Mouse (Mus musculus) liver, embryonic 16.5 days (tissue): ENCODE data around the gene Kcnq1. TPM values are rescaled to one million over a fixed set of nuclear protein-coding genes. Genes with fewer than 3 reads are reported as not detected.

Experiments
- ATAC-seq: fragments of 200-750 bp; cut with Nextera tagmentation; 2 replicates; pipeline ENCODE4 v1.8.0; 2017; ENCODE audit warnings: low read depth, mild to moderate bottlenecking, moderate number of reproducible peaks, moderate library complexity
- H3K27ac ChIP-seq: fragments of 300-500 bp; sonication (generic); 2 replicates; pipeline ENCODE4 v1.5.1; 2014; ENCODE audit warnings: mild to moderate bottlenecking, low read length
- H3K27me3 ChIP-seq: fragments of 300-500 bp; sonication (generic); 2 replicates; pipeline ENCODE4 v1.6.1; 2014; ENCODE audit warnings: low read depth, low read length, mixed read lengths; ENCODE audit not compliant: control insufficient read depth, insufficient read depth
- H3K36me3 ChIP-seq: fragments of 300-500 bp; sonication (generic); 2 replicates; pipeline ENCODE4 v1.6.1; 2014; ENCODE audit warnings: mild to moderate bottlenecking; ENCODE audit not compliant: control insufficient read depth, insufficient read depth
- H3K4me1 ChIP-seq: fragments of 300-500 bp; sonication (generic); 2 replicates; pipeline ENCODE4 v1.6.1; 2014; ENCODE audit warnings: low read depth, low read length, mixed read lengths; ENCODE audit not compliant: control insufficient read depth
- H3K4me2 ChIP-seq: fragments of 300-500 bp; sonication (generic); 2 replicates; pipeline ENCODE4 v1.6.1; 2014; ENCODE audit warnings: low read depth, low read length, mixed read lengths
- H3K4me3 ChIP-seq: fragments of 300-500 bp; sonication (generic); 2 replicates; pipeline ENCODE4 v1.5.1; 2014; ENCODE audit warnings: low read depth, mild to moderate bottlenecking, low read length
- H3K9ac ChIP-seq: fragments of 300-500 bp; sonication (generic); 2 replicates; pipeline ENCODE4 v1.6.1; 2014; ENCODE audit warnings: low read depth, low read length
- H3K9me3 ChIP-seq: fragments of 300-500 bp; sonication (generic); replicated peaks from 2 replicates; pipeline ENCODE4 v1.6.1; 2016; ENCODE audit warnings: low read length; ENCODE audit not compliant: control insufficient read depth
- WGBS: fragments of 180-500 bp; shearing (Covaris S2); extraction: QIAGEN DNeasy Blood & Tissue Kit; methylation state at CpG from one replicate; pipeline ENCODE4 v1.1.7; 2014; ENCODE audit not compliant: insufficient replicate concordance; 5-methylcytosine and 5-hydroxymethylcytosine counted together
- polyA plus RNA-seq: library from polyadenylated mRNA; unstranded; fragments of >200 nt; fragmentation: Nextera tagmentation; extraction: Ambion mirVana; gene quantifications from 2 replicates; pipeline ENCODE4 v1.2.1, GENCODE M21; 2015

The Kcnq1 gene
- polyA plus RNA-seq, 1 experiment from 2014 or later: 0.65 TPM

DNA sequence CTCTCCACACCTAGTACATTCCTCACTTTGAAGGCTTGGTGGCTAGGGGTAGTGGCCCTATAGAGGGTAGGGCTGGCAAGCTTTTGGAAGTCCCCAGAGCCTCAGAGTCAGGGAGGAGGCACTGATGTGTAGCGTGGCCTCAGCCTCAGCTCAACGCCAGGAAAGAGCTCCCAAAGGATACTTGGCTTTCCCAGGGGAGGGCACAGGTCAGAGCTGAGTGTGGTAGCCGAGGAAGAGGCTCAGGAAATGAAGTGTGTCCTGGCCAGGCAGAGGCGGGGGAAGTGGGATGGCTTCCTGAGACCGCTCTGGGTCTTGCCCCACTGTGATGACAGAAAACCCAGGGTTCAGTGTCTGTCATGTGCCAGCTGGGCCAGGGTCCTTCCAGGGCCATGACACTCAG, 30.4 kb downstream of the Kcnq1 start:
- no peak overlapping the region for H3K27ac ChIP-seq
- no peaks in the 10 kb centered on the region for H3K27me3 ChIP-seq
- 34% methylated on average over 5 of the region's 5 CpGs for WGBS
- no peak overlapping the region for H3K4me3 ChIP-seq
- H3K4me1 ChIP-seq: no peaks in the 10 kb centered on the region
- no peaks in the 10 kb centered on the region for H3K9me3 ChIP-seq
- peak; percentile 39; the same call in 1 of the 2 replicates for ATAC-seq
- no peak overlapping the region for H3K9ac ChIP-seq
- no peak overlapping the region for H3K4me2 ChIP-seq
- no peaks in the 10 kb centered on the region for H3K36me3 ChIP-seq

DNA sequence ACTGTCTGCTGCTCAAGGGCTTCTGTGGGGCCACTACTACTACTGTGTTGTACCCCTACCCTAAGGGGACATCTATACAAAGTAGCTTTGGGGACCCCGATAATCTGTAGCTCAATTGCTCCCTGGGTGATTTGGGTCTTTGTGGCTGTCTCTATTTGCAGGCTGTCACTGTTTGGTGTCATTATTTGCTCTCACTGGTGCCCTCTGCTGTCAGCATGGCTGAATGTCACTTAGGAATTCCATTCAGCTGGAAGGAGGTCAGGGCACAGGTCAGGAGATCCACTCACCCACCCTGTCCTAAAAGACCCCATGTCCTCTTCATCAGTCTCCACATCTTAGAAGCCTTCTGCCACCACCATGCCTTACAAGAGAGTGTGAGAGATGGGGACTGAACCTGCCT, 32.6 kb downstream of the Kcnq1 start:
- Histone ChIP-seq H3K4me2 (no peak overlapping the region), H3K36me3 (no peaks in the 10 kb centered on the region), H3K4me1 (no peaks in the 10 kb centered on the region), H3K27me3 (no peaks in the 10 kb centered on the region), H3K4me3 (no peak overlapping the region), H3K9ac (no peak overlapping the region), H3K9me3 (no peaks in the 10 kb centered on the region), H3K27ac (no peak overlapping the region)
- no peak for ATAC-seq
- 21% methylated on average over 1 of the region's 1 CpGs for WGBS

DNA sequence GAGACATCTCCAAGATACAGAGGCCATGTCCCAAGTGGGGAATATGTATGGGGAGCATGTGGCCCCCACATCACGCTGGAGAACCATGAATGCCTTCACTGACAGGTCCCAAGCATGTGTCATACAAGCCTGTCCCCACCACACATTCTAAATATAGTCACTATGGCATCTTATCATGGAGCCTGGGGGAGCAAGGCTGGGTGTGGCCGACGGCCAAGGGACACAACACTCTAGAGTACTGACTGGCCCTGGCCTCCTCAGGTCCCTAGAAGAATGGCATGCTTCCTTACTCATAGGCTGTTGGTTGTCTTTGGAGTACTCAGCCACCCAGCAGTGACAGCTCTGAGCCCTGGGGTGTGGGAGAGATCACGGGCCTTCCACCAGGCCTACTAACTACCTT, 33.8 kb downstream of the Kcnq1 start:
- H3K27me3 ChIP-seq: no peaks in the 10 kb centered on the region
- no peak overlapping the region for H3K27ac ChIP-seq
- H3K4me3 ChIP-seq: no peak overlapping the region
- no peaks in the 10 kb centered on the region for H3K4me1 ChIP-seq
- H3K9me3 ChIP-seq: no peaks in the 10 kb centered on the region
- H3K36me3 ChIP-seq: no peaks in the 10 kb centered on the region
- no peak overlapping the region for H3K9ac ChIP-seq
- no peak for ATAC-seq
- H3K4me2 ChIP-seq: no peak overlapping the region
- WGBS: 41% methylated on average over 4 of the region's 4 CpGs

DNA sequence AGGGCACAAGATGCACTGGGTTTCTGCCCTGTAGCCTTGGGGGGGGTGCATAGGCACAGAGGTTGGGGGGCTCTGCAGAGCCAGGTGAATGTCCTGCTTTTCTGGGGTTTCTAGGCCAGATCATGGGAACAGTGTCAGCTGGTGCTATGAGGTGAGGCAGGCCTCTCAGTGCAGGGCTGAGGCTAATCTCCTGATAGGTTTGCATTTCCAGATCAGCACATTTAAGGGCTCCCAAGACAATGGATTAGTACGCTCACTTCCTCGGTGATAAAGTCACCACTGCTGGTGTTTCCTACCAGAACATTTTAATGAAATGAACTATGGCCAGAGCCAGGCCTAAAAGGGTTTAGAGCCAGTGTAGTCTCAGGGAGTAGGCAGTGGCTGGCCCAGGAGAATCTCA, 36.5 kb downstream of the Kcnq1 start:
- no peaks in the 10 kb centered on the region for H3K36me3 ChIP-seq
- H3K9me3 ChIP-seq: no peaks in the 10 kb centered on the region
- H3K27ac ChIP-seq: no peak overlapping the region
- 56% methylated on average over 2 of the region's 2 CpGs for WGBS
- no peaks in the 10 kb centered on the region for H3K27me3 ChIP-seq
- no peak for ATAC-seq
- no peak overlapping the region for H3K4me3 ChIP-seq
- no peak overlapping the region for H3K9ac ChIP-seq
- no peaks in the 10 kb centered on the region for H3K4me1 ChIP-seq
- no peak overlapping the region for H3K4me2 ChIP-seq

DNA sequence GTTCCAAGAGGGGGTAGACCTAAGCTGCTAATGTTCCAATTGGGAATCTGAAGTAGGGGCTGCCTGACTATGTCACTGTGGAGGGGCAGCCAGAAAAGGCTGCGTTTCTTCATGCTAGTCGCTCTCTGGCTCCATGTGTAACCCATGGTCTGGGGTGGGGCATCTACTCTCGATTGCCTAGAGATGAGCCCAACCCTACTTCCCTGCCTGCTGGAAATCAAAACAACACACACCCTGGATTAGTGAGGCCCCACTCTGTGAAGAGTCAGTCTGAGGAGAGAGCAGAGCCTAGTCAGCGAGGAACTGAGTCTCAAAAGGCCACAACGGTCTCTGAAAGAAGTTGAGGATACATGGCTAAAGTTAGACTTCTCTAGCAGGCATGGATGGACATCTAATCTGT, 40.9 kb downstream of the Kcnq1 start:
- WGBS: 65% methylated on average over 5 of the region's 5 CpGs
- H3K9me3 ChIP-seq: no peaks in the 10 kb centered on the region
- no peaks in the 10 kb centered on the region for H3K27me3 ChIP-seq
- no peaks in the 10 kb centered on the region for H3K4me1 ChIP-seq
- ATAC-seq: no peak
- no peak overlapping the region for H3K9ac ChIP-seq
- H3K27ac ChIP-seq: no peak overlapping the region
- H3K4me2 ChIP-seq: no peak overlapping the region
- H3K36me3 ChIP-seq: no peaks in the 10 kb centered on the region
- H3K4me3 ChIP-seq: no peak overlapping the region

DNA sequence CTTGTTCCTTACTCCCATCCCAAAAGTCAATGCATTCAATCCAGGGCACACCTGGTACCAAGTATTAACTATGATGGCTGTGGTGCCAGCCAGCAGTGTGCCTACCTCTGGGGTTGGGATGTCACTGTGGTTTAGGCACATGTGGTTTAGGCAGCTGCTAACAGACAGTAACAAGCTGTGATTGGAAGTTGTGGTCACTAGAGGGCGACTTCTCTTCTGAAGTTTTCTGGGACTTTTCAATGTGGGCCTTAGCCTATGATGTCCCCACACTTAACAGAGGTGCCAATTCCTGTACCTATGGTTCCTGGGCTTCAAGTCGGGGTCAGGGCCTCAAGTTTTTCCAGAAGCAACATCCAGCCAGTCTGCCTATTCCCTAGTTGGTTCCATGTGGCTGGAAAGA, 45.0 kb downstream of the Kcnq1 start:
- no peak overlapping the region for H3K27ac ChIP-seq
- no peaks in the 10 kb centered on the region for H3K36me3 ChIP-seq
- H3K4me1 ChIP-seq: peaks cover 5% of the 10 kb centered on the region
- no peaks in the 10 kb centered on the region for H3K9me3 ChIP-seq
- no peak overlapping the region for H3K4me3 ChIP-seq
- H3K9ac ChIP-seq: no peak overlapping the region
- 0% methylated on average over 2 of the region's 2 CpGs for WGBS
- H3K27me3 ChIP-seq: no peaks in the 10 kb centered on the region
- no peak for ATAC-seq
- no peak overlapping the region for H3K4me2 ChIP-seq

DNA sequence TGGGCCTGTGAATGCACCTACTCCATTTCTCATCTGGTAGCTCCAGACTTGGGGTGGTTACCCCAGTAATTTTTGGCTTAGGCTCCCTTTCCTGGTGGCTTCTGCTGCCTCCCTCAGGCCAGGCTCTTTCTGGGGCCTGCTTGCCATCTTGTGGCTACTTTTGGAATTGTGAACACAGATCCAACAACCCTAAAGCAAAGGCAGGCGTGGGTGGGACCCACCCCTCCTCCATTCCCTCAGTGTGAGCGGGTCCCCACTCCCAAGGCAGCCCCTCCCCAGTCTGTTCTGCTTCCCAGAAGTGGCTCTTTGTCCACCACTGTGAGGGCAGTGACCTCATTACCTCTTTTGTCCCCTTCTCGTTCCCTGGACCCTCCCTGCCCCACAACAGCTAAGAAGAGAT, 46.2 kb downstream of the Kcnq1 start:
- ATAC-seq: no peak
- Histone ChIP-seq H3K4me2 (no peak overlapping the region), H3K4me3 (no peak overlapping the region), H3K4me1 (peaks cover 5% of the 10 kb centered on the region), H3K27me3 (no peaks in the 10 kb centered on the region), H3K27ac (no peak overlapping the region), H3K36me3 (no peaks in the 10 kb centered on the region), H3K9me3 (no peaks in the 10 kb centered on the region), H3K9ac (no peak overlapping the region)
- WGBS: 26% methylated on average over 3 of the region's 3 CpGs

DNA sequence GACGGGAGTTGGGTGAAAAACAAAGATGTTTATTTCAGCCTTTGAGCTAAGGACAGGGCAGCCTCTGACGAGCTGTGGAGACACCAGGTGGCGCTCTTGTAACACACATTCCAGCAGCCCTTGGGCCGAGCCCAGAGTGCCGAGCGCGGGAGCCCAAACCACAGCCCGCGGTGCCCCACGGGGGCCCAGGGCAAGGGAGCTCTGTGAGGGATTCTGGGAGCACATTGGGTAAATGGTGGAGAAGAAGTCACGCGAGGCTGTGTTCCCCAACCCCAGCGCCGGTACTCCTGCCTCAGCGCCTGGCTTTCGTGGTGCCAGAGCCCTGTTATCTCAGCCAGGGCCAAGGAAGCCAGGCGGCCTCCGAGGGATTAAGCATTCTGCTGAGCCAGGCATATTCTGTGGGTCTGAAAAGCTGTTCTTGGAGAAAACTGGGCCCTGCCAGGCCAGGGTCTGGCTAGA, 47.8 kb downstream of the Kcnq1 start:
- H3K27ac ChIP-seq: no peak overlapping the region
- 5% methylated on average over 18 of the region's 18 CpGs for WGBS

DNA sequence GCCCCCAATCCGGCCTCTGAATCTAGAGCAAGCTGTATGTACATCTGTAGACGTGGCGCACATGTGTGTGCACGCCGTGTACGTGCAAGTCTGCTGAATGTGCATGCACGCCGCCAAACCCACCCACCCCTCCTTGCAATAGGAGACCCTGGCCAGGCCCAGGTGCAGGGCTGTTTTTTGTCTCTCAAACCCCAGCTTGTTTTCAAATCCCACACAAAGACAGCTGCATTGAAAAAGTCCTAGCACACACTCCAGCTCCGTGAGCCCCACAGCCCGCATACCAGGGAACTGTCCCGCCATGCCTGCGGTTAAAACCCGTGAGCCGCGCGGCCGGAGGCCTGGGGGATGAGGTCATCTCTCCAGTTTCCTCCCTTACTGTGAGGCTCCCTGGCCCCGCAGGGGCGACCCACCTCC, 48.3 kb downstream of the Kcnq1 start:
- no peaks in the 10 kb centered on the region for H3K27me3 ChIP-seq
- no peaks in the 10 kb centered on the region for H3K9me3 ChIP-seq
- WGBS: 24% methylated on average over 19 of the region's 19 CpGs
- peak overlapping the region; percentile 59 for H3K4me2 ChIP-seq
- H3K4me1 ChIP-seq: peaks cover 5% of the 10 kb centered on the region
- H3K27ac ChIP-seq: no peak overlapping the region
- no peak overlapping the region for H3K4me3 ChIP-seq
- H3K9ac ChIP-seq: no peak overlapping the region
- no peak for ATAC-seq
- no peaks in the 10 kb centered on the region for H3K36me3 ChIP-seq

More for the DNA sequence above, 47.8 kb downstream of the Kcnq1 start:
- Histone ChIP-seq H3K9me3 (no peaks in the 10 kb centered on the region), H3K4me2 (peak overlapping the region; percentile 59), H3K9ac (peak overlapping the region; percentile 25; the same call in 1 of the 2 replicates), H3K27me3 (no peaks in the 10 kb centered on the region), H3K36me3 (no peaks in the 10 kb centered on the region), H3K4me3 (peak overlapping the region; percentile 33), H3K4me1 (peaks cover 5% of the 10 kb centered on the region)
- peak; percentile 74 for ATAC-seq
